Mouse (Mus musculus) midbrain, embryonic 10.5 days (tissue): ENCODE measurements at regions not wholly inside any gene's neighbourhood (a gene's known extent, or its start where the extent isn't known, plus 50 kb on each side); places are given as distances from the start of the nearest gene placed in this dataset.
A peak's percentile ranks its signal among the peaks of the same experiment; 100 is the strongest.
"Not testable (repeated sequence)": the region's sequence is repeated elsewhere in the genome, so short reads cannot be mapped to it uniquely, and the experiment has no call there.

Experiments used
- DNase-seq: peaks from one replicate; pipeline ENCODE4 v3.0.0-alpha.2; 2017; ENCODE audit warnings: low spot score
- H3K27ac ChIP-seq: fragments of 300-500 bp; sonication (generic); replicated peaks from 2 replicates; pipeline ENCODE4 v1.5.1; 2016; ENCODE audit warnings: mild to moderate bottlenecking
- H3K27me3 ChIP-seq: fragments of 300-500 bp; sonication (generic); 2 replicates; pipeline ENCODE4 v1.6.1; 2016; ENCODE audit warnings: low read depth, mild to moderate bottlenecking; ENCODE audit not compliant: poor library complexity, severe bottlenecking
- H3K36me3 ChIP-seq: fragments of 300-500 bp; sonication (generic); 2 replicates; pipeline ENCODE4 v1.6.1; 2016; ENCODE audit warnings: mild to moderate bottlenecking, moderate library complexity
- H3K4me1 ChIP-seq: fragments of 300-500 bp; sonication (generic); 2 replicates; pipeline ENCODE4 v1.6.1; 2016
- H3K4me3 ChIP-seq: fragments of 300-500 bp; sonication (generic); 2 replicates; pipeline ENCODE4 v1.5.1; 2016; ENCODE audit warnings: mild to moderate bottlenecking, moderate library complexity
- H3K9me3 ChIP-seq: fragments of 300-500 bp; sonication (generic); replicated peaks from 2 replicates; pipeline ENCODE4 v1.6.1; 2016; ENCODE audit warnings: mild to moderate bottlenecking
- WGBS: fragments of 180-500 bp; shearing (Covaris S2); methylation state at CpG from one replicate; pipeline ENCODE4 v1.1.7; 2016; 5-methylcytosine and 5-hydroxymethylcytosine counted together

GRCm38 (mm10) chr7:111179401-111180271 lies 96.8 kb upstream of the Eif4g2 start:
- Histone ChIP-seq H3K4me1 (peaks cover 9% of the 10 kb centered on the region), H3K4me3 (no peak overlapping the region), H3K36me3 (no peaks in the 10 kb centered on the region), H3K27ac (peak overlapping the region; percentile 24; the same call in 1 of the 2 replicates), H3K27me3 (no peaks in the 10 kb centered on the region), H3K9me3 (no peaks in the 10 kb centered on the region)
- WGBS: 69% methylated on average over 7 of the region's 7 CpGs
- DNase-seq: no peak

DNA sequence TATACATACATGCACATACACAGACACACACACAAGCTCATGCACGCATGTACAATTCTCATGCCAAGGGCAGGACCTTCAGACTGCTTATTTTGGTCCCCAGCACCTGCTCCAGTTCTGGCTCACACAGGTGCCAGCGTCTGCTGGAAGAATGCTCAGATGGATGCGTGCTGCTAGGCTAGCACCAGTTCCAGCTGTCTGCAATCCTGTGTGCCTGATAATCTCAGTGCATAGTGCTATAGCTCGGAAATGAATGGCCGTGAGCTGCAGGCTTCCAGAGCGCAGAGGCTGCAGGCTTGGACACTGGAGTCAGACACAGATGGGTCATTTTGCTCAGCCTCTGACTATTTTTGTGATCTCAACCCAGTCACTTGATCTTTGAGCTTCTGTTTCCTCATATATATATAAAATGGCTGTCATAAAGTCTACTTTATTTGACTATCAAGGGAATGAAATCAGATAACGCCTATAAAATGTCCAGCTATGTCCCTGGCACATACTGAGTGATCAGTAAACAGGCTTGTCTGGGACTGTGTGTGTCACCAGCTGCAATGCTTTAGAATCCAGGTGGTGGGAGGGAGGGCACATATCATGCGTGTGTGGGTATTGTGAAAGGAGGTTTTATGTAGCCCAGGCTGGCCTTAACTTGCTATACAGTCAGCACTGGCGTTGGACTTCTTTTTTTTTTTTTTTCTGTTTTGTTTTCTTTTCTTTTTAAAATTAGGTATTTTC lies 91.7 kb upstream of the Eif4g2 start:
- Histone ChIP-seq H3K36me3 (no peaks in the 10 kb centered on the region), H3K27me3 (no peaks in the 10 kb centered on the region), H3K27ac (no peak overlapping the region), H3K4me3 (no peak overlapping the region), H3K4me1 (peaks cover 1% of the 10 kb centered on the region), H3K9me3 (no peaks in the 10 kb centered on the region)
- no peak for DNase-seq
- 89% methylated on average over 9 of the region's 9 CpGs for WGBS

DNA sequence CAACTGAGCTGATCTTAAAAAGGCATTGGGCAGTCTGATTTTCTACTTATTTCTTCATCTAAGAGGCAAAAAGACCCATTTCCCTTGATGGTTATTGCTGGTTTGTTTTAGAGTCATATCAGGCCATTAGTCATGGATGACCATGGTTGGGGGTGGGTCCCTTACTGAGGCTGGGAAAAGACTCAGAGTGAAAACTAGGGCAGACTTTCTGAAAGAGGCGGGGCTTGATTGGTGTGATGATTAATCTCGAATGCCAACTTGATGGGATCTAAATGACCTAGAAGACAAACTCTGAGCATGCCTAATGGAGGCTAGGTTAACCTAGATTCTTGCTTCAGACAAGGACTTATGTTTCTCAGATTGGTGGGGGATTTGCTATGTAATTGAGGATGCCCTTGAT lies 89.2 kb upstream of the Eif4g2 start:
- Histone ChIP-seq H3K4me3 (no peak overlapping the region), H3K4me1 (no peaks in the 10 kb centered on the region), H3K27me3 (no peaks in the 10 kb centered on the region), H3K36me3 (no peaks in the 10 kb centered on the region), H3K9me3 (no peaks in the 10 kb centered on the region), H3K27ac (no peak overlapping the region)
- no peak for DNase-seq
- 87% methylated on average over 2 of the region's 2 CpGs for WGBS

GRCm38 (mm10) chr7:111168546-111169233 lies 85.9 kb upstream of the Eif4g2 start:
- not testable (repeated sequence) for H3K36me3 ChIP-seq, H3K9me3 ChIP-seq, H3K4me1 ChIP-seq, H3K27ac ChIP-seq, DNase-seq, H3K4me3 ChIP-seq, H3K27me3 ChIP-seq
- WGBS: 85% methylated on average over 3 of the region's 3 CpGs

GRCm38 (mm10) chr7:111164994-111165393 lies 82.2 kb upstream of the Eif4g2 start:
- no peak overlapping the region for H3K27ac ChIP-seq
- H3K27me3 ChIP-seq: no peaks in the 10 kb centered on the region
- 92% methylated on average over 3 of the region's 3 CpGs for WGBS
- DNase-seq: no peak
- H3K4me3 ChIP-seq: no peak overlapping the region
- H3K4me1 ChIP-seq: no peaks in the 10 kb centered on the region
- no peaks in the 10 kb centered on the region for H3K36me3 ChIP-seq
- H3K9me3 ChIP-seq: no peaks in the 10 kb centered on the region

- H3K36me3 ChIP-seq: no peaks in the 10 kb centered on the region
- no peaks in the 10 kb centered on the region for H3K27me3 ChIP-seq
- DNase-seq: no peak
- no peaks in the 10 kb centered on the region for H3K4me1 ChIP-seq
- H3K27ac ChIP-seq: no peak overlapping the region
- no peaks in the 10 kb centered on the region for H3K9me3 ChIP-seq
- 87% methylated on average over 3 of the region's 3 CpGs for WGBS
- no peak overlapping the region for H3K4me3 ChIP-seq
Observed at GRCm38 (mm10) chr7:111164276-111164675, 81.4 kb upstream of the Eif4g2 start.

DNA sequence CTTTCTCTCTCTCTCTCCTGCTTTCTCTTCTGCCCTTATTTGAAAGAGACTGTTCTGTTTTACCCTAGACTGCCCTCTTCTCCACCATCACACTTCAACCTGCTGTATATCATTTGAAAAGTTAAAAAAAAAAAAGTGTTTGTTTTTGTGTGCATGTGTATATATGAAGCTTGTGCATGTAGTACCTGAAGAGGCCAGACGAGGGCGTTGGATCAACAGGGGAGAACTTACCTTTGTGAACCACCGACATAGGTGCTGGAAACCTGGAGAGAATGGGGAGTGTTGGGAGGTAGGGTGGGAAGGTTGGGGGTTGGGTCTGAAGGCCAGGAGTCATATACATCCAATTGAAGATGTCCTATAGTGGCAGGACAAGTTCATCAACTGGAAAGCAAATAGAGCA lies 81.0 kb upstream of the Eif4g2 start:
- Histone ChIP-seq H3K27ac (no peak overlapping the region), H3K36me3 (no peaks in the 10 kb centered on the region), H3K9me3 (no peaks in the 10 kb centered on the region), H3K4me1 (no peaks in the 10 kb centered on the region), H3K4me3 (no peak overlapping the region), H3K27me3 (no peaks in the 10 kb centered on the region)
- 45% methylated on average over 3 of the region's 3 CpGs for WGBS
- no peak for DNase-seq

- Histone ChIP-seq H3K36me3 (no peaks in the 10 kb centered on the region), H3K9me3 (no peaks in the 10 kb centered on the region), H3K27me3 (no peaks in the 10 kb centered on the region), H3K4me3 (no peak overlapping the region), H3K27ac (no peak overlapping the region), H3K4me1 (no peaks in the 10 kb centered on the region)
- 86% methylated on average over 8 of the region's 8 CpGs for WGBS
- DNase-seq: no peak
Observed at GRCm38 (mm10) chr7:111163321-111163720, 80.5 kb upstream of the Eif4g2 start.

- Histone ChIP-seq H3K27me3 (no peaks in the 10 kb centered on the region), H3K27ac (no peak overlapping the region), H3K9me3 (no peaks in the 10 kb centered on the region), H3K4me3 (no peak overlapping the region), H3K4me1 (peaks cover 18% of the 10 kb centered on the region), H3K36me3 (no peaks in the 10 kb centered on the region)
- DNase-seq: no peak
- WGBS: 63% methylated on average over 6 of the region's 6 CpGs
Observed at GRCm38 (mm10) chr7:111158791-111159286, 76.0 kb upstream of the Eif4g2 start.

DNA sequence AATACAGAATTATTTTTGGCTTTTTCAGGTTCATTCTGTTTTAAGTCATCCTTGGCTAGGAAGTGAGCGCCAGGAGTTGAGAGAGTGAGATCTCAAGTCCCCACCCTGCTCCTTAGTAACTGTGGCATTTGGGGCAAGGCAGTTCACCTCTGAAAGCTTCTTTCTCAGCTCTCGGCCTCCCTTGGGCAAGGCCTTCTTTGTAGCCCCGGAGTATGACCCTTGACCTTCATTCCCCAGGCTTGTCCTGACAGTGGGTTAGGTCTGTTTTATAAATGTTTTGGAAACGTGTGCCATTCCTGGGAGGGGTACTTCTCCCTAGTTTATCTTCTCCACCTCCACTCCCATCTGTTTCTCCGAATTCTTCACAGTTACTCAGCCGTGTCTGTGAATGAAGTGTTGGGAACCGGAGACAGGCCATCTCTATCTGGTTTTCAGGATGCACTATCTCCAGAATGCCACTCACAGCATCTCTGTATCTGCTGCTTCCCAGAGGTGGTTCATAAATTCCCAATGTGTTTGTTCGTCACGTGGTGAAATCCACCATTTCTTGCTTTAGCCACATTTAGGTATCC lies 75.0 kb upstream of the Eif4g2 start:
- Histone ChIP-seq H3K4me1 (peaks cover 18% of the 10 kb centered on the region), H3K9me3 (no peaks in the 10 kb centered on the region), H3K4me3 (no peak overlapping the region), H3K27me3 (no peaks in the 10 kb centered on the region), H3K36me3 (no peaks in the 10 kb centered on the region), H3K27ac (no peak overlapping the region)
- DNase-seq: no peak
- 57% methylated on average over 9 of the region's 9 CpGs for WGBS

- WGBS: 80% methylated on average over 6 of the region's 6 CpGs
- no peaks in the 10 kb centered on the region for H3K9me3 ChIP-seq
- H3K4me3 ChIP-seq: no peak overlapping the region
- H3K36me3 ChIP-seq: no peaks in the 10 kb centered on the region
- no peak for DNase-seq
- peaks cover 18% of the 10 kb centered on the region for H3K4me1 ChIP-seq
- no peaks in the 10 kb centered on the region for H3K27me3 ChIP-seq
- H3K27ac ChIP-seq: 0 out of 2 replicates have a peak overlapping the region, but pooled peaks have one; percentile 42
Observed at GRCm38 (mm10) chr7:111157287-111157686, 74.5 kb upstream of the Eif4g2 start.

- no peaks in the 10 kb centered on the region for H3K36me3 ChIP-seq
- no peak for DNase-seq
- no peaks in the 10 kb centered on the region for H3K9me3 ChIP-seq
- H3K27me3 ChIP-seq: no peaks in the 10 kb centered on the region
- H3K27ac ChIP-seq: 0 out of 2 replicates have a peak overlapping the region, but pooled peaks have one; percentile 13
- peaks cover 18% of the 10 kb centered on the region for H3K4me1 ChIP-seq
- 64% methylated on average over 8 of the region's 8 CpGs for WGBS
- no peak overlapping the region for H3K4me3 ChIP-seq
Observed at GRCm38 (mm10) chr7:111156472-111157231, 73.8 kb upstream of the Eif4g2 start.
